In genomic region chr11:57646416-57646815, GRCm38 (mm10) we compare ENCODE assay signal across 9 mouse cellular contexts. TPM values are rescaled to one million over a fixed set of nuclear protein-coding genes. Genes with fewer than 3 reads are reported as not detected.
DNase-seq lines count a peak whose midpoint lies in the region; ATAC-seq and TF ChIP-seq lines count a peak whose summit lies in the region.
"Had no signal": no experiment of that assay in that cellular context is flagged by ENCODE, and none has a peak within 500 bp of the region (broad histone marks: within the 10 kb centered on the region; RNA-seq: fewer than 3 reads in every experiment).

No protein-coding gene starts in this region.

- H3K4me3 ChIP-seq in lung, postnatal 0 days (ENCODE audit: low read depth, low read length), result no peak overlapping the region
- H3K4me3 ChIP-seq in lung, adult 2 months (replicated peaks; ENCODE audit: extremely low read depth, low read depth, low read length), result no peak overlapping the region
- H3K4me3 ChIP-seq in forebrain, embryonic 10.5 days, result peak overlapping the region; percentile 70; the same call in 1 of the 2 replicates
- H3K4me3 ChIP-seq in intestine, postnatal 0 days (ENCODE audit: low read depth, low read length), result peak overlapping the region; percentile 81; the same call in 1 of the 2 replicates
- H3K4me3 ChIP-seq in neural tube, embryonic 15.5 days (replicated peaks), result peak overlapping the region; percentile 76; the same call in 1 of the 2 replicates

- 0 out of 2 replicates have a peak, but pooled peaks cover 3% of the 10 kb centered on the region for H3K4me1 ChIP-seq in lung, postnatal 0 days (ENCODE audit: insufficient read depth, low read depth, low read length)
- no peaks in the 10 kb centered on the region; the same call in 1 of the 2 replicates for H3K4me1 ChIP-seq in lung, adult 2 months (ENCODE audit: control insufficient read depth, insufficient read depth, low read length)
- H3K4me1 ChIP-seq in forebrain, embryonic 10.5 days, result peaks cover 77% of the 10 kb centered on the region
- H3K4me1 ChIP-seq in intestine, postnatal 0 days (replicated peaks; ENCODE audit: control insufficient read depth, insufficient read depth, low read length), result peaks cover 8% of the 10 kb centered on the region; the same call in 1 of the 2 replicates
- peaks cover 59% of the 10 kb centered on the region for H3K4me1 ChIP-seq in neural tube, embryonic 15.5 days

- 11% methylated on average over 1 of the region's 1 CpGs for WGBS in lung, postnatal 0 days
- 33% methylated on average over 1 of the region's 1 CpGs for WGBS in lung, adult 2 months
- 58% methylated on average over 1 of the region's 1 CpGs for WGBS in forebrain, embryonic 10.5 days
- 34% methylated on average over 1 of the region's 1 CpGs for WGBS in intestine, postnatal 0 days
- WGBS in neural tube, embryonic 15.5 days, result 27% methylated on average over 1 of the region's 1 CpGs

- H3K9me3 ChIP-seq in lung, postnatal 0 days (ENCODE audit: low read length), result no peaks in the 10 kb centered on the region
- H3K9me3 ChIP-seq in forebrain, embryonic 10.5 days, result no peaks in the 10 kb centered on the region
- no peaks in the 10 kb centered on the region for H3K9me3 ChIP-seq in intestine, postnatal 0 days (ENCODE audit: control insufficient read depth)
- no peaks in the 10 kb centered on the region for H3K9me3 ChIP-seq in neural tube, embryonic 15.5 days (replicated peaks)

- no peak for TF ChIP-seq CTCF in lung, postnatal 0 days (IDR thresholded peaks at IDR 0.05)
- no peak for TF ChIP-seq CTCF in lung, adult 2 months (IDR thresholded peaks at IDR 0.05; ENCODE audit: insufficient read depth, low read length)
- no peak for TF ChIP-seq CTCF in intestine, postnatal 0 days (IDR thresholded peaks at IDR 0.05; ENCODE audit: low read depth)

- no peaks in the 10 kb centered on the region for H3K36me3 ChIP-seq in lung, postnatal 0 days (ENCODE audit: insufficient read depth, low read length)
- 0 out of 2 replicates have a peak, but pooled peaks cover 3% of the 10 kb centered on the region for H3K36me3 ChIP-seq in forebrain, embryonic 10.5 days (replicated peaks)
- no peaks in the 10 kb centered on the region for H3K36me3 ChIP-seq in intestine, postnatal 0 days (ENCODE audit: control insufficient read depth, insufficient read depth)
- no peaks in the 10 kb centered on the region for H3K36me3 ChIP-seq in neural tube, embryonic 15.5 days

- H3K9ac ChIP-seq in lung, postnatal 0 days (replicated peaks; ENCODE audit: low read depth), result no peak overlapping the region
- H3K9ac ChIP-seq in intestine, postnatal 0 days (ENCODE audit: low read depth, low read length), result no peak overlapping the region
- no peak overlapping the region for H3K9ac ChIP-seq in neural tube, embryonic 15.5 days (replicated peaks)

- H3K27me3 ChIP-seq in lung, postnatal 0 days (replicated peaks; ENCODE audit: insufficient read depth, low read length), result no peaks in the 10 kb centered on the region
- H3K27me3 ChIP-seq in forebrain, embryonic 10.5 days (ENCODE audit: poor library complexity, severe bottlenecking), result peaks cover 26% of the 10 kb centered on the region
- H3K27me3 ChIP-seq in intestine, postnatal 0 days (replicated peaks; ENCODE audit: control insufficient read depth, insufficient read depth, low read length), result no peaks in the 10 kb centered on the region
- H3K27me3 ChIP-seq in neural tube, embryonic 15.5 days (replicated peaks), result no peaks in the 10 kb centered on the region

- H3K4me2 ChIP-seq in lung, postnatal 0 days (replicated peaks; ENCODE audit: low read depth, low read length), result peak overlapping the region; percentile 97
- peak overlapping the region; percentile 93 for H3K4me2 ChIP-seq in intestine, postnatal 0 days (replicated peaks; ENCODE audit: low read depth)
- H3K4me2 ChIP-seq in neural tube, embryonic 15.5 days, result peak overlapping the region; percentile 97

- H3K27ac ChIP-seq in lung, postnatal 0 days (ENCODE audit: low read length), result no peak overlapping the region
- H3K27ac ChIP-seq in forebrain, embryonic 10.5 days, result no peak overlapping the region
- H3K27ac ChIP-seq in intestine, postnatal 0 days (ENCODE audit: low read depth, low read length), result no peak overlapping the region
- no peak overlapping the region for H3K27ac ChIP-seq in neural tube, embryonic 15.5 days (replicated peaks)

- DNase-seq in lung, postnatal 0 days (ENCODE audit: low spot score), result no peak
- DNase-seq in lung, adult 2 months, result no peak
- no peak for DNase-seq in forebrain, embryonic 10.5 days (ENCODE audit: extremely low spot score, low spot score)
- DNase-seq in retina, postnatal 1 day, result no peak
- no peak for DNase-seq in gastrocnemius, adult 18-20 months (ENCODE audit: low spot score)
- no peak for DNase-seq in adrenal gland, postnatal 4 days (ENCODE audit: low spot score in 2 of 2)
- DNase-seq: gastrocnemius, postnatal 36 days had no signal

- no peak for ATAC-seq in lung, postnatal 0 days
- no peak for ATAC-seq in intestine, postnatal 0 days
- no peak for ATAC-seq in neural tube, embryonic 15.5 days (ENCODE audit: low FRiP score)

- TF ChIP-seq POLR2A in lung, adult 2 months (IDR thresholded peaks at IDR 0.05; ENCODE audit: borderline replicate concordance, extremely low read depth, low read depth, low read length), result no peak

- TF ChIP-seq EP300 in lung, postnatal 0 days (IDR thresholded peaks at IDR 0.05), result no peak

RNA-seq across cellular contexts. Expression of gene Galnt10, which starts 1.2 kb away (rescaled TPM):
- 6.1 and 6.4 TPM in 2 replicates for polyA plus RNA-seq in lung, postnatal 0 days (2015; fragmentation: Nextera tagmentation; extraction: Ambion mirVana)
- 6.4 and 8.1 TPM in 2 replicates for polyA plus RNA-seq in lung, adult 2 months (2012; rRNA removed)
- 18.3 and 18.6 TPM in 2 replicates for polyA plus RNA-seq in forebrain, embryonic 10.5 days (2016; fragmentation: Nextera tagmentation; extraction: Ambion mirVana)
- polyA plus RNA-seq in intestine, postnatal 0 days (2015; fragmentation: Nextera tagmentation; extraction: Ambion mirVana), result 19.8 and 22.5 TPM in 2 replicates
- polyA plus RNA-seq in neural tube, embryonic 15.5 days (2015; fragmentation: Nextera tagmentation; extraction: Ambion mirVana), result 11.7 and 12.7 TPM in 2 replicates
- 1 to 10 TPM; 4.0 to 4.2 TPM for total RNA-seq in gastrocnemius, adult 18-20 months (2021)
- total RNA-seq in adrenal gland, postnatal 4 days (2021), result 10 to 100 TPM; 44.5 to 46.2 TPM

Comparison
In these comparisons a context has a peak if more than half of its experiments do, and no peak if none do; other contexts are left out.
1. H3K4me3 ChIP-seq: peak in forebrain, embryonic 10.5 days (single experiment), intestine, postnatal 0 days (single experiment) and neural tube, embryonic 15.5 days (single experiment); none in lung, postnatal 0 days (single experiment) and lung, adult 2 months (single experiment).
2. Peak in every context shown above with its lines, with median percentiles within 50 percentile points of each other: H3K4me2 ChIP-seq.